Mouse (Mus musculus) activated CD4-positive, CD25-positive, alpha-beta regulatory T cell, adult 4 months (primary cell): Measurements from ENCODE around the gene Far1. TPM values are rescaled to one million over a fixed set of nuclear protein-coding genes. Genes with fewer than 3 reads are reported as not detected.

Source experiments
- ATAC-seq: one replicate; pipeline ENCODE4 v1.8.0; 2017
- polyA plus RNA-seq, 2 experiments: library from polyadenylated mRNA; unstranded; fragments of 100-300 nt; shearing (Covaris generic); gene quantifications; one replicate each; pipeline ENCODE4 v1.2.1; 2017

The Far1 gene
- polyA plus RNA-seq, 2 experiments from 2014 or later: 95.3 to 103 TPM

DNA sequence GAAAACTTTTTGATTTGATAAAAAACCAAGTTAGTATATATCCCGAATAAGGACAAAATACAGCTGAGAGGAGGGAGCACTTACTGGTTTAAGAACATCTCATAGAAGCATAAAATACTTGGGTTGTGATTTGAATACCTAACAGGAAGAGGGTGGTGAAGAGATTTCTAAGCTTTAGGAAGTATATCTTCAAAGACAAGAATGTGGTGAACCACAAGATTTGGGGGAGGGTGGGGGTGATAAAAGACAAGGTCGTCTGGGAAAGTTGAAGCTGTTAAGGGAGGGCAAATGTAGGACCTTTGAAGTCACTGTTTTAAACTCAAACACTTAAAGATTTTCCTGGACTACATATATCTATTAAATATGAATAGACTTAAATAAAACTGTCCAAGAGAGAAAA, 59.1 kb downstream of the Far1 start:
- ATAC-seq: peak; percentile 76

DNA sequence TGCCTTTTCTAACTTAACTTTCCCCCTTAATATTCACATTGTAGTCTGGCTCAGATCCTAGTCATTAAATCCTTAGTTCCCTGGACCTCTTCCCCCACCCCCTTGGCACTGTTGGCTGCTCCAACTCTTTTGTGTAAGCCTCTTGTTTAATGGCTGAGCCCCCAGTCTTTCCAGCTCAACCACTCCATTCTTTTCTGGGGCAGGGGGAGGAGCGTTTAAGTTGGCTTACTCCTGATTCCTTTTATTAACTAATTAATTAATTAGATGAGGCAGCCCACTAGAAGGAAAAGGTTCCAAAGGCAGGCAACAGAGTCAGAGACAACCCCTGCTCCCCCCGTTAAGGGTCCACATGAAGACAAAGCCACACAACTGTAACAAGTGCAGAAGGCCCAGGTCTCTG, 68.5 kb downstream of the Far1 start:
- ATAC-seq: no peak

DNA sequence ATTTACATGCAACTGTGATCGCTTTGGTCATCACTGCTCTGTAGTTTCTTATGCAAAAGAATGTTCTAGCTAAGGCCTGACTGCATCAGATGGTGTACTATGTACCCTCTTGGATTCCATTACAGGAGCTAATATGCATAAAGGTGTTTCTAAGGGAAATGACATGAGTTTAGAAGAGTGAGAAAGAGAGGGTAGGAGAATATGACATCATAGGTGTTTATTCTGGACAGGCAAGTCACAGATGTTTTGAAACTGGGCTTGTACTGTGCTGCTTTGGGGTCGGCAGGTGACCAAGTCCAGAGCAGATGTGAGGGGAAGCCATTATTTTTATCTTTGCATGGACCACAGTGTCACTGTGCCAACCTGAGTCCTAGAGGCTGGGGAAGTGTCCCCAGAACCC, 75.6 kb downstream of the Far1 start:
- no peak for ATAC-seq

DNA sequence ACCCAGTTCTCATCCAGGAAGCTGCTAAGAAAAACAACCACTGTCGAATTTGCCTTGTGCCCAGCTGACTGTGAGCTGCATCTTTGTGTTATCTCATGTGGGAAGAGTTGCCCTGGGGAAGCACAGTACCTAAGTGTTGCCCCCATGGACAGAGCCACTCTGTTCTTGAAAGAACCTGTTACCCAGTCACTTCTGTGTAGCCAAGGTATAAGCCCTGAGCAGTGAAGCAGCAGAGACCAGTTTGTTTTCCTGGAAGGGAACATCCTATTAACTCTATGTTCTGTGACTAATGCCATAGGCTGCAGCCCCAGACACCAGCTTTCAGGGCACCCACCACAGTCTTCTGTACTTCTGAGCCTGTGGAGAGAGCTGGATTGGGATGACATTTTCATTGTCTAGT, 76.7 kb downstream of the Far1 start:
- ATAC-seq: no peak

DNA sequence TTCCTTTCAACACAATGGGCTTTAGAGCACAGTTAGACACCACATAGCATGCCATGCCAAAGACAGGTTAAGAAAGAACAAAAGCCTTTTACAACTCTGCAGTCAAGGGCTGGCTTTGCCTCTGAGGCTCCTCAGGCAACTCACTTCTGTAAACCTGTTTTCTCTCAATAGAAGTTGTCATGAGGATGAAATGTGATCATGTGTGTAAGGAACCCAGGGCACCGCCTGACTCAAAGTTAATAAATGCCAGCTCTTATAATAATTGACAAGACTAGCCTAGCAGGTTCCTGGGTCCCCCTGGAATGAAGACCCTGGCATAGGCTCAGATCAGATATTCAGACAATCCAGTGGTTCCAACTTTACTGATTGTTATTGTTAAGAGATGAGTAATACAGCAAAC, 77.5 kb downstream of the Far1 start:
- no peak for ATAC-seq

DNA sequence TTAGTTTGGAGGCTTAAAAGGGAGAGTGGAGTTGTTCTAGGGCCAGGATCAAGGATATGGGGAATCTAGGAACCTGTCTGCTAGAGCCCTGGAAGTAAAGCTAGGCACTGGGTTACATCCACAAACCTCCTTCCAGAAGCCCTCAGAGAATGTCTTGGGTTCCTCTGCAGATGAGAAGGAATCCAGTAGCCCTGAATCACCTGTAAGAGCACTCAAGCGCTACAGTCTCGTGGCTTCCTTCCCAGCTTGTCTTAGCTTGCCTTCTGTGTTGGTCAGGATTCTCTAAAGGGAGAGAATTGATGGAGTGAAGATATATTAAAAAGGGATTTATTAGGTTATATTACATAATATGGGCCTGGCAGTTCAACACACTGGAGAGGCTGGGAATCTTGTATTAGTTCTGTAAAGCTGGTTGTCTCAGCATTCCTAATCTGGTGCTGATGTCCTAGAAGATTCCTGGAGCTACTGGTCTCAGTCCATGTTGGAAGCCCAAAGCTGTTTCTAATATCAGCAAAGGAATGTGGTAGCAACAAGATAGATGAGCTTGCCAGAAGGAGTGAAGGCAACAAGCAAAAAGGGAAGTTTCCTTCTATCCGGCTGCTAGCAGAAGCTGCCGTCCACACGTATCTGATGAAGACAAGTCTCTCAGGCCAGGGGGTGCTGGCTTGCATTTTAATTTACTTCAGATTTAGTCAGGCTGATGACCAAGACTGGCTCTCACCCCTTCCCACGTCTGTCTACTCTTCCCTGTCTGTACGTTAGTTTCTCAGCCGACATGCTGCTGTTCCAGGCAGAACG, 78.1 kb downstream of the Far1 start:
- ATAC-seq: no peak

DNA sequence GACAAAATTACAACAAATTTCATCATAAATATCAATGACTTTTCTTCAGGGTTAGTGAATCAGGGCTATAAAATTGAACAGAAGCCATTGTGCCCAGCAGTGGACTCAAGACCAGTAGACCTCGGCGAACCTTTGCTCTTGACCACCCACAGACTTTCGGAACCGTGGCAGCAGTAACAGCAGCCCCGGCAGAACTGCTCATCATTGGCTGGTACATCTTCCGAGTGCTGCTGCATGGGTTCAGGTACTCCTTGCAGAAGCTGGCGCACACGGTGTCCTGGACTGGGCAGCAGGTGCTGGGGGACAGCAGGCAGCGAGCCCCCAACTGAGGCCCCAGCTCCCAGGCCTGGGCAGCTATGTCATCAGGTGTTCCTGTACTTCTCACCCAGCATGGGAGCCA, 79.1 kb downstream of the Far1 start:
- no peak for ATAC-seq

DNA sequence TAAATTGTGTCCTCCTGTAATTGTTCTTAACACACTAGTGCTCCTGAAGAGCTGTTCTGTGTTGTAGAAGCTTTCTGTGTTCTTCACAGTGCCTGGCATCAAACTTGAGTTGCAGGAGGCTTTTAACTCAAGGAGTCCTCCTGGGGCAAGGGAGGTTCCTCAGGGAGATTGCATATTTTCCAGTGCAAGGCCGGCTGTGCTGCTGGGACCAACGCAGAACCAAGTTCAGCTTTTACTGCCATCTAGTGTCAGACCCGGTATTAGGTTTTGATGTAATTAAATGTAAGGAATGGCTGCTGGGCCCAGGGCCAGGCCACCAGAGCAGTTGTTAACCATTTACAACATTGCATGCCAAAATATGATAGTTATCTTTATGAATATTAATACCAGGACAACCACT, 80.7 kb downstream of the Far1 start:
- no peak for ATAC-seq

DNA sequence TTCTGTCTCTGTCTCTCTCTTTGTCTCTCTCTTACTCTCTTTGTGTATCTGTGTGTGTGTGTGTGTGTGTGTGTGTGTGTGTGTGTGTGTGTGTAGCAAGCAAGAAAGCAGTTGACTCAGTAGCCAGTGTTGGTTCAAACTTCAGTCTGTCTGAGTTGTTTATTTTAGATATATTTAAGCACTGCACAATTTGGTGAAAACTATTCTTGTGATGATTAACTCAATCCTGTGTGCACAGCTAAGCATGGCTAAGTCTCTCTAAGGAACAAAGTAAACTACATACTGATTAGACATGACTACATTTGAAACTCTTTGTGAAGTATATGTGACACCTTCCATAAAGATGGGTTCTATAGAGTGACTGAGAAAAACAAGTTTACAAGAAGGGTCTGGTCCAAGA, 83.6 kb downstream of the Far1 start:
- no peak for ATAC-seq

DNA sequence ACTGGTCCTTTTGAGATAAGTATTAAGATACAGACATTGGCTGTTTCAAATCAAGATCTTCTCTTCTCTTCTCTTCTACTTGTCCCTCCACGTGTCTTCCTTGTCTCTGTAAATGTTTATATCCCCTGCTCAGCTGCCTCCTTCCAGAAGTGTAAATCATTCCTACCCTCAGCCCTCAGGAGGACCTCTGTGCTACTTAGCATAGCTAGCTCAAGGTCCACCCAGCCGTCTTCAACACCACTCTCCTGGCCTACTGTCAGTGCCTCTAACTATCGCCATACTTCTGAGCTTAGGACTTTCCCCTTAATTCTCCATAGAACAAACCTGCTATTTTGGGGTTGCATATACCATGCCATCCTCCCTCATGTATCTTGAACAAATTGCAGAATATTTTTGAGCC, 88.2 kb downstream of the Far1 start:
- no peak for ATAC-seq

DNA sequence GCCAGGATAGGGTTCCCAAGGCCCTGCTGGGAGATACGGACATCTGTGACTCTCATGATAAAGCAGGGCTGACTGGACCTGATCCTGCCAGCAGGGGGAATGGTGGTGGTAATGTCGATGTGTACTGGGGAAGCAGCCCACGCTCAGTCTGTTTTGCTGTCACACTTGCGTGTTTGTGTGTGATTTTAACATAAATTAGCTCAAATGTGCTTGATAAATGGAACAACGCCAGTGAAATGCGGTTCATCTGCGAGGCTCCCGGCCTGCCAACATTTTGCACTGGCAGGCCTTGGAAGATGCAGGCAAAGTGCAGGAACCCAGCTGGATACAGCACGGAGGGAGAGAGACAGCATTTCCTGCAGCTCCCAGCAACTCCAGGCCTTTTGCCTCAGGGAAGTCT, 94.3 kb downstream of the Far1 start:
- no peak for ATAC-seq

DNA sequence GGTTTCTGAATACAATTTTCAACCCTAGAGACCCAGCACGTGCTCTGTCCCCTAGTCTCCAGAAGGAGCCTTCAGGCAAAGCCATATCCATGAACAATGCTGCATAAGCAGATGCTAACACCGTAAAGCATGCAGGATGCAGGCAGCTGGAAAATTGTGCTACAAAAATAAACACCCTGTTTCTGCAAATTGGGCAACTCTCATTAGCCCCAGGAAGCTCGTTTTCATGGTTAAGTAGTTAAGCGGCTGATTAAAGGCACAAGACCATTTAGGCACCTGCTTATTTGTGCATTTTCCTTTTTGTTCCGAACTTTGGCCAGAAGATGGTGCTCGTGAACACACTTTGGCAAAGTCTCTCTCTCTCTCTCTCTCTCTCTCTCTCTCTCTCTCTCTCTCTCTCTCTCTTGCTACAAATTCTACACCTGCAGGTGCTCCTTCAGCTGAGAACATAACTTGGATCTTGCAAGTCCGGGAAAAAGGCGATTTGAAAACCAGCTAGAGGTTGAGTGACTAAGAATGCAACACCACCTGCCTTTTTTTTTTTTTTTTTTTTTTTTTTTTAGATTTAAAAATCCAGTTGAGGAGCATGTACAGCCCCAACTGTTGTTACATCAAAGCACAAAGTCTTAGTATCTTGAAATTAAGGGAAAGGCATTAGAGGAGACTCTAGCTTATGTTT, 95.5 kb downstream of the Far1 start:
- ATAC-seq: no peak

DNA sequence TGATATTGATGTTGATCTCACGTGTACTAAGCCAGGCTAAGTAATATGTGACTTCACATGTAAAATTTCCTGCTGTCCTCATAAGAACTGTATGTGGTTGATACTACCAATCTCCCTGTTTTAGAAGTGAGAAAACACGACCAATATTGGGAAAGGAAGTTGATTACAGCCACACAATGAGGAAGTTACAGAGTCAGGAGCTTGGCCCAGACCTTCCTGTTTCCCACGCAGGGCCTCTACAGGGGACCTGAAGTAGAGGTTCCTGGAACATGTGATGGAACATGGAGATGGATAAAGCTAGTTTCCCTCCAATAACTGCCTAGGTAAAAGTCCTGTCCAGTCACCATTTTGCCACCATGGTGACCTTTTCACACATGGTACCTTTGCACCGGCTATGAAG, 99.0 kb downstream of the Far1 start:
- no peak for ATAC-seq

DNA sequence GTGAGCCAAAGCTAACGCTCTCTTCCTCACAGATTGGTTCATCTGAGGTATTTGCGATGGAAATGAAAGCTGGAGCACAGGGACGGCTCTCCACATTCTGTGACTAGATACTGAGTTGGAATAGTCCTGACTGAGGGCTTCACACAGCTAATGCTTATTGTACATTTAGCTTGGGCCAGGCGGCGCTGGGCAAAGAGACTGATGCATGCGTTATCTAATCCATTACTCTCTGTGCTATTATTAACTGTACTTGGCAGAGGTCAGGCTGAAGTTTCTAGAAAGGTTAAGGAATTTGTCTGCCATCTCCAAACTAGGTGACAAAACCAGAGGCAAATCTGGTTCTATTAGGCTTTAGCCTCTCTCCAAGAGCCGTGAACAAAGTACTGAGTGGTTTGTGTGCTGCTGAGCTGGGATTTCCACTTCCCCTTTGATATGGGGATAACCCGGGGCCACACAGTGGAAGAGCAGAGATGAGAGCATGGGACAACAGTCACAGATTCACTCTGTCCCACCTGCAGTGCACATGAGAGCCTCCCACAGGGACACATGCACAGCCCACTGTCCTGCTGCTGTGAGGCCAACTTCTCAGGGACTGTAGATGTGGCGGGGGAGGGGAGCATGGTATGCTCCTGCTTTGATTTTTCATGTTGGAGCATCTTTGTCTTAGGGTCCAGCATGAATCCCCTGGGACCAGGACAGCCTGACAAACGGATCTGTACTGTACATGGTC, 100.7 kb downstream of the Far1 start:
- no peak for ATAC-seq

DNA sequence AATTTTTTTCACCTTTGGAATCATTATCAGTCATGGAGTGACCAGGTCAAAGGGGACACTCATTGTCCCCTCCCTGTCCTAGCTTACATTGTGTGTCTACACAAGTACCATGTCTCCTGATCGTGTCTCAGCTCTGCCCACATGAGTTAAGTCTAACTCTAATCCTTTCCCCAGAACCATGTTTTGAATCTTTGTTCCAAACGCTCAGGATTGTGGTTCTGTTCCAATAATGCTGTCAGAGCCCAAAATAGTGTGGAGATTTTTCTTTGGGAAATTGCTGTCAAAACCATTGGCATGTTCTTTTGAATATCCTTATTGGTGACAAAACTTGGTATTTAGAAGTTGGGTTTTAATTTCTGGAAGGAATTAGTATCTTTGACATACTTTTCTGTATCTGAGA, 105.5 kb downstream of the Far1 start:
- no peak for ATAC-seq

DNA sequence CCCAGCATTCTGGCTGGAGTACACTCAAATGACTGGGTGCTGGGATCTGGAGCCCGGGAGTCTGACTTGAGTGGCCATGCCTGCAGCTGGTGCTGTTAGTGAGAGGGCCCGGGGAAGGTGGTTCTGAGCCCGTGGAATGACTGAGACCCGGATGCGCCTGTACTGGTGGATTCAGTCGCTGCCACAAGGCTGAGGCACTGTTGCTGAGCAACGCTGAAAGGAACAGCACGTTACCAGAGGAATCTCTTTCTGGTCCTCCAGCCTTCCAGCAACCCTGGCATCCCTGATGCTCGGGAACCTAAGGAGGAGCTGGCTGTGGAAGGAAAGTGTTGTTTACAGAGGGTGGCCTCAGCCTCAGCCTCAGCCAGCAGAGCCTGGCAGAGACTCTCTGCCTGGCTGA, 106.1 kb downstream of the Far1 start:
- ATAC-seq: no peak

Other genes starting within 250 kb of the Far1 start
- gene Btbd10, start 144.4 kb upstream of the Far1 start, polyA plus RNA-seq: 1 to 10 TPM; 8.1 to 9.7 TPM
- gene Pth, start 125.3 kb upstream of the Far1 start, polyA plus RNA-seq: not detected